Comparison of ENCODE assay signal across 13 mouse cellular contexts in genomic region chr6:59173940-59174339, GRCm38 (mm10).
"Had no signal": no experiment of that assay in that cellular context is flagged by ENCODE, and none has a peak within 500 bp of the region (broad histone marks: within the 10 kb centered on the region; RNA-seq: fewer than 3 reads in every experiment).

No protein-coding gene starts in this region.

- ATAC-seq: hindbrain, postnatal 0 days; intestine, embryonic 16.5 days had no signal

- DNase-seq: gastrocnemius, postnatal 14 days; gastrocnemius, postnatal 36 days; heart, adult 18-20 months; heart, postnatal 10 days; heart, postnatal 4 days; kidney, adult 11 months; kidney, adult 2 months; kidney, adult 9 months; kidney, postnatal 14 days; kidney, postnatal 36 days; liver had no signal
